Mouse (Mus musculus) liver, adult 2 months (tissue): ENCODE results near the gene Tlr9. TPM values are rescaled to one million over a fixed set of nuclear protein-coding genes. Genes with fewer than 3 reads are reported as not detected.

Experiments used
- DNase-seq: peaks from one replicate; pipeline ENCODE4 v3.0.0-alpha.2; 2011; ENCODE audit warnings: low read depth, low spot score; ENCODE audit errors: extremely low read depth
- H3K27ac ChIP-seq: fragments of 200-500 bp; replicated peaks from 2 replicates; pipeline ENCODE4 v1.5.1; 2012; ENCODE audit warnings: low read depth, mild to moderate bottlenecking, control low read depth, inconsistent platforms, low read length; ENCODE audit not compliant: insufficient read depth
- H3K27me3 ChIP-seq: fragments of 200-500 bp; 2 replicates; pipeline ENCODE4 v1.6.1; 2012; ENCODE audit warnings: mild to moderate bottlenecking, moderate library complexity, low read length, inconsistent platforms; ENCODE audit not compliant: control insufficient read depth, insufficient read depth
- H3K36me3 ChIP-seq: fragments of 200-500 bp; 2 replicates; pipeline ENCODE4 v1.6.1; 2012; ENCODE audit warnings: low read length, inconsistent platforms; ENCODE audit not compliant: control insufficient read depth, insufficient read depth
- H3K4me1 ChIP-seq: fragments of 200-500 bp; 2 replicates; pipeline ENCODE4 v1.6.1; 2011; ENCODE audit warnings: low read length; ENCODE audit not compliant: control insufficient read depth, insufficient read depth
- H3K4me3 ChIP-seq: fragments of 200-500 bp; 2 replicates; pipeline ENCODE4 v1.5.1; 2011; ENCODE audit warnings: low read depth, mild to moderate bottlenecking, control low read depth, low read length, moderate library complexity; ENCODE audit not compliant: insufficient read depth
- H3K79me2 ChIP-seq: fragments of 200-500 bp; 2 replicates; pipeline ENCODE4 v1.6.1; 2012; ENCODE audit warnings: inconsistent platforms, mild to moderate bottlenecking, low read length, moderate library complexity; ENCODE audit not compliant: control insufficient read depth, insufficient read depth
- H3K9ac ChIP-seq: fragments of 200-500 bp; 2 replicates; pipeline ENCODE4 v1.6.1; 2012; ENCODE audit warnings: low read depth, mild to moderate bottlenecking, control low read depth, inconsistent platforms, low read length
- CTCF ChIP-seq: fragments of 200-500 bp; IDR thresholded peaks from 2 replicates; pipeline ENCODE4 v1.5.1; 2011; ENCODE audit warnings: low read depth, low read length, control low read depth
- POLR2A ChIP-seq: fragments of 200-500 bp; IDR thresholded peaks from 2 replicates; pipeline ENCODE4 v1.6.1; 2011; ENCODE audit warnings: low read length, control low read depth; ENCODE audit not compliant: insufficient read depth; ENCODE audit errors: extremely low read depth
- WGBS: fragments of 180-500 bp; shearing (Covaris S2); methylation state at CpG from one replicate; pipeline ENCODE4 v1.1.7; 2018; 5-methylcytosine and 5-hydroxymethylcytosine counted together
- polyA plus RNA-seq: library from polyadenylated mRNA; depleted of rRNA; stranded (reverse); fragments of >200 nt; gene quantifications from 2 replicates; pipeline ENCODE4 v1.2.3, GENCODE M21; 2012
- total RNA-seq: library from RNA; depleted of rRNA; stranded (reverse); fragments of >200 nt; gene quantifications from 2 replicates; pipeline ENCODE4 v1.2.3, GENCODE M21; 2014

The Tlr9 gene
- total and polyA plus RNA-seq, 2 experiments = 0.18 to 0.61 TPM

DNA sequence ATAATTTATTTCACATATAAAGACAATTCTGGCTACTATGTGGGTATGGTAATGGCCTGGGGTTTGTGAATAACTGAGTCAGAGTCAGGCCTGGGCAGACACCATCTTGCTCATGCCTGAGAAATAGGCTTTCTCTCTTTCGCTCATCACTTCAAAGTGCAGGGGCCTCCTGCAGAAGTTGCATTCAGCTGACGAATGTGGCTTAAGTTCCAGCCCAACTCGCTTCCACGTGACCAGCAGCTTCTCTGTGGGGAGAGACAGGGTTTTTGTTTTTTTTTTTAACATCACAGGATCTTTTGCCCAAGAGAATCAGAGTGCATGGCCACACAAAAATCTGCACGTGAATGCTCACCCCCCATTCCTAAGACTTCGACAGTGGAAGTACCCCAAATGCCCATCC, 11.6 kb downstream of the Tlr9 start:
- 49% methylated on average over 6 of the region's 6 CpGs for WGBS
- H3K9ac ChIP-seq = no peak overlapping the region
- H3K27ac ChIP-seq = no peak overlapping the region
- no peaks in the 10 kb centered on the region for H3K27me3 ChIP-seq
- H3K36me3 ChIP-seq = peaks cover 46% of the 10 kb centered on the region
- no peaks in the 10 kb centered on the region for H3K79me2 ChIP-seq
- peak; percentile 54 for DNase-seq
- H3K4me1 ChIP-seq = peaks cover 9% of the 10 kb centered on the region; the same call in 1 of the 2 replicates
- no peak overlapping the region for H3K4me3 ChIP-seq
- TF ChIP-seq POLR2A (no peak), CTCF (no peak)

GRCm38 (mm10) chr9:106235194-106235830, 12.9 kb downstream of the Tlr9 start:
- 51% methylated on average over 23 of the region's 23 CpGs for WGBS
- DNase-seq = peak; percentile 79
- no peaks in the 10 kb centered on the region for H3K27me3 ChIP-seq
- H3K4me3 ChIP-seq = no peak overlapping the region
- H3K36me3 ChIP-seq = peaks cover 58% of the 10 kb centered on the region
- H3K4me1 ChIP-seq = peaks cover 9% of the 10 kb centered on the region; the same call in 1 of the 2 replicates
- TF ChIP-seq POLR2A (peak; percentile 39; the same call in 1 of the 2 replicates), CTCF (no peak; the same call in 1 of the 2 replicates)
- peak overlapping the region; percentile 37 for H3K27ac ChIP-seq
- H3K79me2 ChIP-seq = no peaks in the 10 kb centered on the region
- peak overlapping the region; percentile 0; the same call in 1 of the 2 replicates for H3K9ac ChIP-seq

DNA sequence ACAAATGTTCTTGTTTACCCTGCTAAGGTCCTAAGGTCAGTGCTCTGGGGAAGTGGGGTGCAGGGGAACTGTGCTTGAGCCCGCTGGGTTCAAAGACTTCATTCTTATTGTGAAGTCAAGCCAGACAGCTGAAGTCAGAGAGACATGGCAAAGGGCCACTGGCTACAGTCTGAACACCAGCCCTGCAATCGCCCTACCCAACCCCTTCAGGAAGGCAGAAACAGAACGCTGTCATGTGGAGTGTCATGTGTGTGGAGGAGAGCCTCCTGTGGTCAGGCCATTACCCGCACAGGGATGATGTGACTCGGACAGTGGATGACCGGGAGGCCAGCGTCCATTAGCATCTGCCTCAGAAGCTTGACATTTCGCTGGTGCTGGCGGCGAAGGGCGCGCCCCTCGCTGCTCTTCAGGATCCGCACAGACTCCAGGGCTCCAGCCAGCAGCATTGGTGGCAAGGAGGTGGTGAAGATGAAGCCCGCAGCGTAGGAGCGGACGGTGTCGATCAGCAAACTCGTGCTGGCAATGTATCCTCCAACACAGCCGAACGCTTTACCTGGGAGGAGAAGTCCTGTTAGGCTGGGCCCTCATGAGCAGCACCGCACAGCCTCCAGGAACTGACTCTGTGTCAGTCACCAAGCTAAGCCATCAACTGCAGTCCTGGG, 13.9 kb downstream of the Tlr9 start:
- Histone ChIP-seq H3K79me2 (no peaks in the 10 kb centered on the region), H3K4me3 (no peak overlapping the region), H3K36me3 (peaks cover 68% of the 10 kb centered on the region), H3K27me3 (no peaks in the 10 kb centered on the region), H3K4me1 (peaks cover 15% of the 10 kb centered on the region; the same call in 1 of the 2 replicates), H3K27ac (peak overlapping the region; percentile 30), H3K9ac (peak overlapping the region; percentile 2)
- peak; percentile 34 for TF ChIP-seq POLR2A
- no peak for TF ChIP-seq CTCF
- 35% methylated on average over 23 of the region's 23 CpGs for WGBS
- DNase-seq = peak; percentile 96

DNA sequence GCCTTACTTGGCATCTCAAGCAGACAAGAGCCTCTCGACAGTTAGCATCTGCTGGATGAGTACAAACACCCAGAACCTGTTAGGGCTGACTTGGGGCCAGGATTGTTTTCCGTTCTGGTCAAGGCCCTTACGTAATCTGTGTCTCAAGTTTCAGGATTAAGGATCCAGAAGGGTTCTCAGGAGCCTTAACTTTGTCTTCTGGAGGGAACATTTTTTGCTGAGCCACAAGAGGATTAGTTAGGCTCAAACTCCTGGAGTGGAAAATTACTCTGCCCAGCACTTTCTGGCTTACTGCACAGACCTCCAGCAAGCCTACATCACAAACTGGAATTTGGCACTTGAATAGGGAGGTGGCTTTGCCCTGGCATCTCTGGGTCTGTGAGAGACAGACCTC, 14.4 kb downstream of the Tlr9 start:
- peak; percentile 73 for DNase-seq
- Histone ChIP-seq H3K4me1 (peaks cover 19% of the 10 kb centered on the region; the same call in 1 of the 2 replicates), H3K79me2 (no peaks in the 10 kb centered on the region), H3K9ac (peak overlapping the region; percentile 22), H3K36me3 (peaks cover 73% of the 10 kb centered on the region), H3K27me3 (no peaks in the 10 kb centered on the region), H3K4me3 (no peak overlapping the region), H3K27ac (peak overlapping the region; percentile 30)
- TF ChIP-seq POLR2A (no peak), CTCF (no peak)
- WGBS = 31% methylated on average over 3 of the region's 3 CpGs

DNA sequence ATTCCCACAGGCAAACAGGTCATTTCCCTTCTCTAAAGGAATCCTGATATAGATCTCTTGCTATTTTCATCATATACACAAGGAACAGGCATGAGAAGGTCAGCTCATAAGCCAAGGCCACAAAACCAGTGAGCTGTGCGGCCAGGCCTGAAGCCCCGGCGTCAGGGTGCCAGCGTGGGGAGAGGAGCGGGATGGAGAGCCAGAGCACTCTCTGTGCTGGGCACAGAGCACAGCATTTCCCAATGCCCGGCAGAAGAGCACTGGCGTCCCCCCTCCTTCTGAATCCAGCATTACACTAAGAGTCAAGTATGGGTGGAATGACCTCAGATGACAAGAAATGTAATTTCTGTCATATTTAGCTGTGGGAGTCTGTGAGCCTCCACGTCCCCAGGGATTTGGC, 15.0 kb downstream of the Tlr9 start:
- peak overlapping the region; percentile 39 for H3K27ac ChIP-seq
- DNase-seq = peak; percentile 53
- no peaks in the 10 kb centered on the region for H3K27me3 ChIP-seq
- WGBS = 36% methylated on average over 8 of the region's 8 CpGs
- H3K4me3 ChIP-seq = no peak overlapping the region
- peak overlapping the region; percentile 61 for H3K9ac ChIP-seq
- no peak for TF ChIP-seq POLR2A
- TF ChIP-seq CTCF = 0 out of 2 replicates have a peak, but pooled peaks have one; percentile 0
- no peaks in the 10 kb centered on the region for H3K79me2 ChIP-seq
- H3K4me1 ChIP-seq = peaks cover 23% of the 10 kb centered on the region; the same call in 1 of the 2 replicates
- peaks cover 78% of the 10 kb centered on the region for H3K36me3 ChIP-seq

- H3K36me3 ChIP-seq = peaks cover 81% of the 10 kb centered on the region
- H3K9ac ChIP-seq = peak overlapping the region; percentile 61
- no peaks in the 10 kb centered on the region for H3K79me2 ChIP-seq
- H3K27ac ChIP-seq = peak overlapping the region; percentile 39
- TF ChIP-seq CTCF (0 out of 2 replicates have a peak, but pooled peaks have one; percentile 2), POLR2A (peak; percentile 36; the same call in 1 of the 2 replicates)
- H3K4me1 ChIP-seq = peaks cover 23% of the 10 kb centered on the region; the same call in 1 of the 2 replicates
- DNase-seq = peak; percentile 49
- H3K27me3 ChIP-seq = no peaks in the 10 kb centered on the region
- 45% methylated on average over 10 of the region's 10 CpGs for WGBS
- 0 out of 2 replicates have a peak overlapping the region, but pooled peaks have one; percentile 1 for H3K4me3 ChIP-seq
These were observed 15.5 kb downstream of the Tlr9 start for GRCm38 (mm10) chr9:106237878-106238277.
